10 mouse cellular contexts compared by ENCODE assay signal in genomic region chr17:49083594-49084380, GRCm38 (mm10).
DNase-seq lines count a peak whose midpoint lies in the region; ATAC-seq and TF ChIP-seq lines count a peak whose summit lies in the region.
"Had no signal": no experiment of that assay in that cellular context is flagged by ENCODE, and none has a peak within 500 bp of the region (broad histone marks: within the 10 kb centered on the region; RNA-seq: fewer than 3 reads in every experiment).

No protein-coding gene starts in this region.

- no peak overlapping the region for H3K4me3 ChIP-seq in heart, embryonic 10.5 days
- H3K4me3 ChIP-seq in gastrocnemius, adult 2 months: no peak overlapping the region
- H3K4me3 ChIP-seq: embryonic facial prominence, embryonic 12.5 days had no signal

- H3K27ac ChIP-seq in heart, embryonic 10.5 days: no peak overlapping the region
- H3K27ac ChIP-seq in gastrocnemius, adult 2 months: no peak overlapping the region
- H3K27ac ChIP-seq: embryonic facial prominence, embryonic 12.5 days had no signal

- peaks cover 96% of the 10 kb centered on the region for H3K27me3 ChIP-seq in heart, embryonic 10.5 days (ENCODE audit: insufficient read depth, poor library complexity, severe bottlenecking)
- H3K27me3 ChIP-seq: embryonic facial prominence, embryonic 12.5 days had no signal

- no peaks in the 10 kb centered on the region for H3K36me3 ChIP-seq in heart, embryonic 10.5 days
- H3K36me3 ChIP-seq: embryonic facial prominence, embryonic 12.5 days; G1E had no signal

- no peak for ATAC-seq in megakaryocyte-erythroid progenitor cell, adult 5-6 weeks (replicated peaks; ENCODE audit: low FRiP score, low TSS enrichment, poor library complexity, severe bottlenecking)

- intact Hi-C loops in gastrocnemius, adult 2 months (cut with DNase I): no loop called here

- WGBS in heart, embryonic 10.5 days: 80% methylated on average over 9 of the region's 9 CpGs

- no peaks in the 10 kb centered on the region for H3K4me1 ChIP-seq in heart, embryonic 10.5 days
- H3K4me1 ChIP-seq: embryonic facial prominence, embryonic 12.5 days had no signal

- DNase-seq in heart, adult 11 months: peak; percentile 95
- DNase-seq in heart, embryonic 10.5 days (ENCODE audit: low spot score): no peak
- DNase-seq in gastrocnemius, adult 2 months: peak; percentile 36
- peak; percentile 72 to 79 for DNase-seq in layer of hippocampus, postnatal 36 days
- DNase-seq in right cerebral cortex, postnatal 10 days (ENCODE audit: low spot score in 2 of 2): peak; percentile 84 to 93
- no peak for DNase-seq in spleen, adult 18-20 months
- no peak for DNase-seq in thymus, postnatal 0 days (ENCODE audit: low spot score)

- no peaks in the 10 kb centered on the region for H3K9me3 ChIP-seq in heart, embryonic 10.5 days
- H3K9me3 ChIP-seq: embryonic facial prominence, embryonic 12.5 days had no signal

- TF ChIP-seq CTCF in gastrocnemius, adult 2 months (IDR thresholded peaks at IDR 0.05): no peak

Comparison
In these comparisons a context has a peak if more than half of its experiments do, and no peak if none do; other contexts are left out.
1. DNase-seq: peak in heart, adult 11 months (single experiment), gastrocnemius, adult 2 months (single experiment), layer of hippocampus, postnatal 36 days (2 of 2) and right cerebral cortex, postnatal 10 days (2 of 2); none in heart, embryonic 10.5 days (single experiment), spleen, adult 18-20 months (0 of 2) and thymus, postnatal 0 days (single experiment).